Mouse (Mus musculus): ENCODE results near the gene Plod3. TPM values are rescaled to one million over a fixed set of nuclear protein-coding genes. Genes with fewer than 3 reads are reported as not detected.

The Plod3 gene
- polyA plus RNA-seq, 1 experiment from 2014 or later: 37.9 TPM

- Histone ChIP-seq H3K27ac (ENCODE audit: low read length) (no peak overlapping the region), H3K4me1 (ENCODE audit: control insufficient read depth, insufficient read depth, low read length) (no peaks in the 10 kb centered on the region), H3K36me3 (ENCODE audit: control insufficient read depth, insufficient read depth, low read length) (peaks cover 8% of the 10 kb centered on the region), H3K9me3 (replicated peaks; ENCODE audit: control insufficient read depth, low read length, poor library complexity, severe bottlenecking) (no peaks in the 10 kb centered on the region), H3K4me3 (ENCODE audit: low read depth, low read length) (no peak overlapping the region), H3K27me3 (ENCODE audit: control insufficient read depth, insufficient read depth, low read depth, low read length) (no peaks in the 10 kb centered on the region), H3K9ac (ENCODE audit: low read depth, low read length) (no peak overlapping the region), H3K4me2 (ENCODE audit: low read length) (no peak overlapping the region)
- ATAC-seq: no peak
- 67% methylated on average over 1 of the region's 1 CpGs for WGBS
Observed at GRCm38 (mm10) chr5:136970703-136971102, 16.1 kb upstream of the Plod3 start.

GRCm38 (mm10) chr5:136973670-136974069, 13.1 kb upstream of the Plod3 start:
- Histone ChIP-seq H3K36me3 (ENCODE audit: control insufficient read depth, insufficient read depth, low read length) (no peaks in the 10 kb centered on the region), H3K9me3 (replicated peaks; ENCODE audit: control insufficient read depth, low read length, poor library complexity, severe bottlenecking) (no peaks in the 10 kb centered on the region), H3K4me2 (ENCODE audit: low read length) (no peak overlapping the region), H3K4me3 (ENCODE audit: low read depth, low read length) (no peak overlapping the region), H3K4me1 (ENCODE audit: control insufficient read depth, insufficient read depth, low read length) (no peaks in the 10 kb centered on the region), H3K27ac (ENCODE audit: low read length) (no peak overlapping the region), H3K27me3 (ENCODE audit: control insufficient read depth, insufficient read depth, low read depth, low read length) (no peaks in the 10 kb centered on the region), H3K9ac (ENCODE audit: low read depth, low read length) (no peak overlapping the region)
- 81% methylated on average over 8 of the region's 8 CpGs for WGBS
- no peak for ATAC-seq

- no peaks in the 10 kb centered on the region for H3K27me3 ChIP-seq (ENCODE audit: control insufficient read depth, insufficient read depth, low read depth, low read length)
- no peaks in the 10 kb centered on the region for H3K4me1 ChIP-seq (ENCODE audit: control insufficient read depth, insufficient read depth, low read length)
- H3K27ac ChIP-seq (ENCODE audit: low read length): no peak overlapping the region
- peaks cover 11% of the 10 kb centered on the region for H3K36me3 ChIP-seq (ENCODE audit: control insufficient read depth, insufficient read depth, low read length)
- H3K4me2 ChIP-seq (ENCODE audit: low read length): no peak overlapping the region
- H3K9ac ChIP-seq (ENCODE audit: low read depth, low read length): no peak overlapping the region
- H3K9me3 ChIP-seq (replicated peaks; ENCODE audit: control insufficient read depth, low read length, poor library complexity, severe bottlenecking): no peaks in the 10 kb centered on the region
- WGBS: 67% methylated on average over 4 of the region's 4 CpGs
- ATAC-seq: no peak
- no peak overlapping the region for H3K4me3 ChIP-seq (ENCODE audit: low read depth, low read length)
Observed at GRCm38 (mm10) chr5:136977769-136978168, 9.1 kb upstream of the Plod3 start.

- Histone ChIP-seq H3K9ac (ENCODE audit: low read depth, low read length) (no peak overlapping the region), H3K4me3 (ENCODE audit: low read depth, low read length) (no peak overlapping the region)
- WGBS: 89% methylated on average over 2 of the region's 2 CpGs
Observed at GRCm38 (mm10) chr5:136979762-136980161, 7.1 kb upstream of the Plod3 start.

GRCm38 (mm10) chr5:136980974-136981373, 5.8 kb upstream of the Plod3 start:
- Histone ChIP-seq H3K36me3 (ENCODE audit: control insufficient read depth, insufficient read depth, low read length) (peaks cover 14% of the 10 kb centered on the region), H3K4me3 (ENCODE audit: low read depth, low read length) (no peak overlapping the region), H3K9me3 (replicated peaks; ENCODE audit: control insufficient read depth, low read length, poor library complexity, severe bottlenecking) (no peaks in the 10 kb centered on the region), H3K27me3 (ENCODE audit: control insufficient read depth, insufficient read depth, low read depth, low read length) (no peaks in the 10 kb centered on the region), H3K27ac (ENCODE audit: low read length) (no peak overlapping the region), H3K4me2 (ENCODE audit: low read length) (no peak overlapping the region), H3K9ac (ENCODE audit: low read depth, low read length) (no peak overlapping the region), H3K4me1 (ENCODE audit: control insufficient read depth, insufficient read depth, low read length) (peaks cover 3% of the 10 kb centered on the region)
- no peak for ATAC-seq
- WGBS: 87% methylated on average over 8 of the region's 8 CpGs

More at GRCm38 (mm10) chr5:136979762-136980161, 7.1 kb upstream of the Plod3 start:
- H3K27ac ChIP-seq (ENCODE audit: low read length): no peak overlapping the region
- no peaks in the 10 kb centered on the region for H3K9me3 ChIP-seq (replicated peaks; ENCODE audit: control insufficient read depth, low read length, poor library complexity, severe bottlenecking)
- no peak for ATAC-seq
- no peak overlapping the region for H3K4me2 ChIP-seq (ENCODE audit: low read length)
- no peaks in the 10 kb centered on the region for H3K27me3 ChIP-seq (ENCODE audit: control insufficient read depth, insufficient read depth, low read depth, low read length)
- H3K36me3 ChIP-seq (ENCODE audit: control insufficient read depth, insufficient read depth, low read length): peaks cover 14% of the 10 kb centered on the region
- no peaks in the 10 kb centered on the region for H3K4me1 ChIP-seq (ENCODE audit: control insufficient read depth, insufficient read depth, low read length)

GRCm38 (mm10) chr5:136982338-136982930, 4.4 kb upstream of the Plod3 start:
- H3K4me2 ChIP-seq (ENCODE audit: low read length): no peak overlapping the region
- H3K9me3 ChIP-seq (replicated peaks; ENCODE audit: control insufficient read depth, low read length, poor library complexity, severe bottlenecking): no peaks in the 10 kb centered on the region
- H3K27me3 ChIP-seq (ENCODE audit: control insufficient read depth, insufficient read depth, low read depth, low read length): no peaks in the 10 kb centered on the region
- no peak overlapping the region for H3K27ac ChIP-seq (ENCODE audit: low read length)
- ATAC-seq: no peak
- H3K9ac ChIP-seq (ENCODE audit: low read depth, low read length): no peak overlapping the region
- no peak overlapping the region for H3K4me3 ChIP-seq (ENCODE audit: low read depth, low read length)
- H3K36me3 ChIP-seq (ENCODE audit: control insufficient read depth, insufficient read depth, low read length): peaks cover 14% of the 10 kb centered on the region
- 53% methylated on average over 13 of the region's 16 CpGs for WGBS
- H3K4me1 ChIP-seq (ENCODE audit: control insufficient read depth, insufficient read depth, low read length): peaks cover 7% of the 10 kb centered on the region

GRCm38 (mm10) chr5:136984828-136985227, 2.0 kb upstream of the Plod3 start:
- no peak overlapping the region for H3K4me2 ChIP-seq (ENCODE audit: low read length)
- no peak overlapping the region for H3K4me3 ChIP-seq (ENCODE audit: low read depth, low read length)
- no peaks in the 10 kb centered on the region for H3K27me3 ChIP-seq (ENCODE audit: control insufficient read depth, insufficient read depth, low read depth, low read length)
- no peak overlapping the region for H3K9ac ChIP-seq (ENCODE audit: low read depth, low read length)
- WGBS: 56% methylated on average over 14 of the region's 14 CpGs
- no peak overlapping the region for H3K27ac ChIP-seq (ENCODE audit: low read length)
- ATAC-seq: no peak
- no peaks in the 10 kb centered on the region for H3K9me3 ChIP-seq (replicated peaks; ENCODE audit: control insufficient read depth, low read length, poor library complexity, severe bottlenecking)
- peaks cover 18% of the 10 kb centered on the region for H3K36me3 ChIP-seq (ENCODE audit: control insufficient read depth, insufficient read depth, low read length)
- peaks cover 14% of the 10 kb centered on the region for H3K4me1 ChIP-seq (ENCODE audit: control insufficient read depth, insufficient read depth, low read length)

GRCm38 (mm10) chr5:136987138-136987933, 517 bp downstream of the Plod3 start:
- H3K9ac ChIP-seq (ENCODE audit: low read depth, low read length): peak overlapping the region; percentile 97
- H3K27ac ChIP-seq (ENCODE audit: low read length): peak overlapping the region; percentile 95
- ATAC-seq: peak; percentile 68
- under 1% methylated on average over 65 of the region's 67 CpGs for WGBS
- peaks cover 29% of the 10 kb centered on the region for H3K36me3 ChIP-seq (ENCODE audit: control insufficient read depth, insufficient read depth, low read length)
- peak overlapping the region; percentile 63 for H3K4me2 ChIP-seq (ENCODE audit: low read length)
- H3K4me1 ChIP-seq (ENCODE audit: control insufficient read depth, insufficient read depth, low read length): peaks cover 14% of the 10 kb centered on the region
- H3K9me3 ChIP-seq (replicated peaks; ENCODE audit: control insufficient read depth, low read length, poor library complexity, severe bottlenecking): no peaks in the 10 kb centered on the region
- H3K4me3 ChIP-seq (ENCODE audit: low read depth, low read length): peak overlapping the region; percentile 59
- H3K27me3 ChIP-seq (ENCODE audit: control insufficient read depth, insufficient read depth, low read depth, low read length): no peaks in the 10 kb centered on the region

- peak within 1 kb of the TSS; percentile 59 for H3K4me3 ChIP-seq (ENCODE audit: low read depth, low read length)
- H3K4me2 ChIP-seq (ENCODE audit: low read length): peak within 1 kb of the TSS; percentile 63
- peak within 1 kb of the TSS; percentile 95 for H3K27ac ChIP-seq (ENCODE audit: low read length)
- 4% methylated on average over 12 of the region's 12 CpGs for WGBS
- H3K9me3 ChIP-seq (replicated peaks; ENCODE audit: control insufficient read depth, low read length, poor library complexity, severe bottlenecking): no peaks in the 10 kb centered on the region
- peak within 1 kb of the TSS; percentile 97 for H3K9ac ChIP-seq (ENCODE audit: low read depth, low read length)
- H3K36me3 ChIP-seq (ENCODE audit: control insufficient read depth, insufficient read depth, low read length): peaks cover 33% of the 10 kb centered on the region
- no peaks in the 10 kb centered on the region for H3K27me3 ChIP-seq (ENCODE audit: control insufficient read depth, insufficient read depth, low read depth, low read length)
- peak; percentile 4; the same call in 1 of the 2 replicates for ATAC-seq
- peaks cover 14% of the 10 kb centered on the region for H3K4me1 ChIP-seq (ENCODE audit: control insufficient read depth, insufficient read depth, low read length)
Observed at GRCm38 (mm10) chr5:136987934-136988271, 1.1 kb downstream of the Plod3 start, which contains the start of gene Znhit1. Gene Znhit1 (minus strand): TSS chr5:136988021.
